ENCODE assay signal across 8 mouse cellular contexts in genomic region chr5:21646133-21646491, GRCm38 (mm10). TPM values are rescaled to one million over a fixed set of nuclear protein-coding genes. Genes with fewer than 3 reads are reported as not detected.
DNase-seq lines count a peak whose midpoint lies in the region; ATAC-seq and TF ChIP-seq lines count a peak whose summit lies in the region.

No protein-coding gene starts in this region.

- peaks cover 18% of the 10 kb centered on the region for H3K36me3 ChIP-seq in spleen, adult 2 months (ENCODE audit: control insufficient read depth, insufficient read depth, low read length)
- H3K36me3 ChIP-seq in limb, embryonic 15.5 days: peaks cover 29% of the 10 kb centered on the region
- peaks cover 12% of the 10 kb centered on the region; the same call in 1 of the 2 replicates for H3K36me3 ChIP-seq in stomach, postnatal 0 days (ENCODE audit: control insufficient read depth, insufficient read depth, low read length)

- H3K27ac ChIP-seq in cerebellum, adult 2 months (ENCODE audit: insufficient read depth, low read length): no peak overlapping the region
- H3K27ac ChIP-seq in spleen, adult 2 months (ENCODE audit: insufficient read depth, low read length): peak overlapping the region; percentile 82
- peak overlapping the region; percentile 86 for H3K27ac ChIP-seq in limb, embryonic 15.5 days
- H3K27ac ChIP-seq in stomach, postnatal 0 days (replicated peaks): peak overlapping the region; percentile 90

- no peak for DNase-seq in cerebellum, adult 2 months
- no peak for DNase-seq in cerebellum, postnatal 14 days
- DNase-seq in spleen, adult 2 months (ENCODE audit: low read depth in 1 of 2, low spot score in 2 of 2): no peak
- DNase-seq in spleen, postnatal 4 days (ENCODE audit: low spot score in 2 of 2): no peak
- DNase-seq in stomach, postnatal 0 days (ENCODE audit: low spot score): no peak
- no peak for DNase-seq in spleen, adult 12 weeks (ENCODE audit: low spot score)
- no peak for DNase-seq in embryo, embryonic 10 days (ENCODE audit: low spot score)

- TF ChIP-seq POLR2A in cerebellum, adult 2 months (IDR thresholded peaks at IDR 0.05; ENCODE audit: borderline replicate concordance, insufficient read depth, low read length): no peak
- no peak for TF ChIP-seq POLR2A in spleen, adult 2 months (IDR thresholded peaks at IDR 0.05; ENCODE audit: low read depth, low read length)

- H3K9ac ChIP-seq in limb, embryonic 15.5 days: peak overlapping the region; percentile 69
- H3K9ac ChIP-seq in stomach, postnatal 0 days (ENCODE audit: low read length): peak overlapping the region; percentile 84

- TF ChIP-seq CTCF in cerebellum, adult 2 months (IDR thresholded peaks at IDR 0.05; ENCODE audit: borderline replicate concordance, insufficient read depth, low read depth, low read length): no peak
- TF ChIP-seq CTCF in spleen, adult 2 months (IDR thresholded peaks at IDR 0.05; ENCODE audit: extremely low read depth, insufficient read depth, insufficient read length, insufficient replicate concordance): no peak
- no peak for TF ChIP-seq CTCF in stomach, postnatal 0 days (IDR thresholded peaks at IDR 0.05; ENCODE audit: low read depth)

- peak; percentile 35 for ATAC-seq in limb, embryonic 15.5 days (ENCODE audit: insufficient number of reproducible peaks, low FRiP score, low TSS enrichment, low read depth)
- ATAC-seq in stomach, postnatal 0 days (ENCODE audit: low FRiP score, low TSS enrichment): no peak

- peak overlapping the region; percentile 62 for H3K4me3 ChIP-seq in cerebellum, adult 2 months (replicated peaks; ENCODE audit: insufficient read depth, low read depth, low read length)
- H3K4me3 ChIP-seq in spleen, adult 2 months (ENCODE audit: extremely low read depth, insufficient read depth, insufficient read length): peak overlapping the region; percentile 85
- H3K4me3 ChIP-seq in limb, embryonic 15.5 days: peak overlapping the region; percentile 80
- peak overlapping the region; percentile 81 for H3K4me3 ChIP-seq in stomach, postnatal 0 days (ENCODE audit: low read depth, low read length)

- peaks cover 3% of the 10 kb centered on the region; the same call in 1 of the 2 replicates for H3K4me1 ChIP-seq in cerebellum, adult 2 months (ENCODE audit: control insufficient read depth, insufficient read depth, low read length)
- no peaks in the 10 kb centered on the region for H3K4me1 ChIP-seq in spleen, adult 2 months (ENCODE audit: control insufficient read depth, insufficient read depth, insufficient read length)
- peaks cover 22% of the 10 kb centered on the region for H3K4me1 ChIP-seq in limb, embryonic 15.5 days
- no peaks in the 10 kb centered on the region for H3K4me1 ChIP-seq in stomach, postnatal 0 days (replicated peaks; ENCODE audit: control insufficient read depth, insufficient read depth)

- under 1% methylated on average over 25 of the region's 25 CpGs for WGBS in cerebellum, adult 2 months
- WGBS in spleen, adult 2 months: 0% methylated on average over 25 of the region's 25 CpGs
- under 1% methylated on average over 25 of the region's 25 CpGs for WGBS in limb, embryonic 15.5 days
- 0% methylated on average over 17 of the region's 25 CpGs for WGBS in stomach, postnatal 0 days

- peak overlapping the region; percentile 75 for H3K4me2 ChIP-seq in limb, embryonic 15.5 days
- H3K4me2 ChIP-seq in stomach, postnatal 0 days (replicated peaks; ENCODE audit: low read depth): peak overlapping the region; percentile 94

- TF ChIP-seq EP300 in stomach, postnatal 0 days (optimal IDR thresholded peaks at IDR 0.05): no peak

- no peaks in the 10 kb centered on the region for H3K9me3 ChIP-seq in limb, embryonic 15.5 days
- H3K9me3 ChIP-seq in stomach, postnatal 0 days (ENCODE audit: control insufficient read depth, low read length): no peaks in the 10 kb centered on the region

- no peaks in the 10 kb centered on the region for H3K27me3 ChIP-seq in cerebellum, adult 2 months (ENCODE audit: control insufficient read depth, insufficient read depth, low read length)
- H3K27me3 ChIP-seq in spleen, adult 2 months (ENCODE audit: control insufficient read depth, insufficient read depth, low read length): no peaks in the 10 kb centered on the region; the same call in 1 of the 2 replicates
- H3K27me3 ChIP-seq in limb, embryonic 15.5 days: peaks cover 4% of the 10 kb centered on the region; the same call in 1 of the 2 replicates
- no peaks in the 10 kb centered on the region for H3K27me3 ChIP-seq in stomach, postnatal 0 days (ENCODE audit: control insufficient read depth, insufficient read depth, low read length)

RNA-seq across cellular contexts. Expression of gene Armc10, which starts 0.5 kb away (rescaled TPM):
- 17.3 and 17.9 TPM in 2 replicates for polyA plus RNA-seq in cerebellum, adult 2 months (2012; rRNA removed)
- polyA plus RNA-seq in spleen, adult 2 months (2012; rRNA removed): 49.1 and 49.6 TPM in 2 replicates
- polyA plus RNA-seq in limb, embryonic 15.5 days (2015; fragmentation: Nextera tagmentation; extraction: Ambion mirVana): 27.5 and 35.7 TPM in 2 replicates
- 20.5 and 21.0 TPM in 2 replicates for polyA plus RNA-seq in stomach, postnatal 0 days (2015; fragmentation: Nextera tagmentation; extraction: Ambion mirVana)

RNA-seq across cellular contexts. Expression of gene Fbxl13, which starts 0.7 kb away (rescaled TPM):
- polyA plus RNA-seq in cerebellum, adult 2 months (2012; rRNA removed): 0.21 and 0.30 TPM in 2 replicates
- 0.07 TPM in 1 of 2 replicates, not detected in the other for polyA plus RNA-seq in spleen, adult 2 months (2012; rRNA removed)
- 0.27 TPM in 1 of 2 replicates, not detected in the other for polyA plus RNA-seq in limb, embryonic 15.5 days (2015; fragmentation: Nextera tagmentation; extraction: Ambion mirVana)
- 0.17 and 0.28 TPM in 2 replicates for polyA plus RNA-seq in stomach, postnatal 0 days (2015; fragmentation: Nextera tagmentation; extraction: Ambion mirVana)

RNA-seq across cellular contexts. Expression of gene Napepld, which starts 55.1 kb away (rescaled TPM):
- polyA plus RNA-seq in cerebellum, adult 2 months (2012; rRNA removed): 7.4 and 7.7 TPM in 2 replicates
- 0.75 and 0.80 TPM in 2 replicates for polyA plus RNA-seq in spleen, adult 2 months (2012; rRNA removed)
- polyA plus RNA-seq in limb, embryonic 15.5 days (2015; fragmentation: Nextera tagmentation; extraction: Ambion mirVana): 1.8 and 2.0 TPM in 2 replicates
- 3.3 and 3.7 TPM in 2 replicates for polyA plus RNA-seq in stomach, postnatal 0 days (2015; fragmentation: Nextera tagmentation; extraction: Ambion mirVana)
